Mouse (Mus musculus) cortical plate, adult 2 months (tissue): ENCODE data around the gene Taf15.

Experiments used
- CTCF ChIP-seq: fragments of 200-500 bp; IDR thresholded peaks from 2 replicates; pipeline ENCODE4 v1.5.1; 2011; ENCODE audit warnings: mild to moderate bottlenecking, control low read depth, low read length; ENCODE audit not compliant: insufficient read depth; ENCODE audit errors: extremely low read depth
- POLR2A ChIP-seq: fragments of 200-500 bp; IDR thresholded peaks from 2 replicates; pipeline ENCODE4 v1.6.1; 2011; ENCODE audit warnings: mild to moderate bottlenecking, low read length, control low read depth; ENCODE audit not compliant: insufficient read depth; ENCODE audit errors: extremely low read depth

GRCm38 (mm10) chr11:83454548-83454947, 18.3 kb upstream of the Taf15 start:
- TF ChIP-seq CTCF (no peak), POLR2A (no peak)
